17 mouse cellular contexts compared by ENCODE assay signal in genomic region chr13:63373460-63374166, GRCm38 (mm10).
"Had no signal": no experiment of that assay in that cellular context is flagged by ENCODE, and none has a peak within 500 bp of the region (broad histone marks: within the 10 kb centered on the region; RNA-seq: fewer than 3 reads in every experiment).

No protein-coding gene starts in this region.

- H3K36me3 ChIP-seq: intestine, embryonic 15.5 days; midbrain, embryonic 12.5 days; midbrain, embryonic 15.5 days; neural tube, embryonic 12.5 days; neural tube, embryonic 15.5 days; stomach, embryonic 15.5 days had no signal

- H3K27ac ChIP-seq: intestine, embryonic 15.5 days; liver, embryonic 14.5 days; macrophage; midbrain, embryonic 12.5 days; midbrain, embryonic 15.5 days; neural tube, embryonic 12.5 days; neural tube, embryonic 15.5 days; stomach, embryonic 15.5 days had no signal

- ATAC-seq: intestine, embryonic 15.5 days; liver, postnatal 0 days; lung, postnatal 0 days; midbrain, embryonic 15.5 days had no signal

- H3K4me2 ChIP-seq: intestine, embryonic 15.5 days; liver, embryonic 11.5 days; lung, embryonic 14.5 days; midbrain, embryonic 12.5 days; midbrain, embryonic 15.5 days; neural tube, embryonic 12.5 days; neural tube, embryonic 15.5 days; stomach, embryonic 15.5 days had no signal

- H3K9me3 ChIP-seq: intestine, embryonic 15.5 days; midbrain, embryonic 12.5 days; midbrain, embryonic 15.5 days; neural tube, embryonic 12.5 days; neural tube, embryonic 15.5 days; stomach, embryonic 15.5 days had no signal

- DNase-seq: left cerebral cortex, postnatal 4 days; liver, postnatal 0 days; lung, embryonic 14.5 days; right cerebral cortex, adult 18-20 months; right cerebral cortex, postnatal 25 days; spleen, adult 18-20 months; thymus, postnatal 25 days had no signal

- H3K9ac ChIP-seq: intestine, embryonic 15.5 days; liver, embryonic 14.5 days; liver, postnatal 0 days; lung, embryonic 14.5 days; midbrain, embryonic 12.5 days; midbrain, embryonic 15.5 days; neural tube, embryonic 12.5 days; neural tube, embryonic 15.5 days; stomach, embryonic 15.5 days had no signal

- H3K4me1 ChIP-seq: intestine, embryonic 15.5 days; midbrain, embryonic 12.5 days; midbrain, embryonic 15.5 days; neural tube, embryonic 12.5 days; neural tube, embryonic 15.5 days; stomach, embryonic 15.5 days had no signal

- H3K27me3 ChIP-seq: intestine, embryonic 15.5 days; midbrain, embryonic 12.5 days; midbrain, embryonic 15.5 days; neural tube, embryonic 12.5 days; neural tube, embryonic 15.5 days; stomach, embryonic 15.5 days had no signal

- H3K4me3 ChIP-seq: intestine, embryonic 15.5 days; midbrain, embryonic 12.5 days; midbrain, embryonic 15.5 days; neural tube, embryonic 12.5 days; neural tube, embryonic 15.5 days; stomach, embryonic 15.5 days had no signal
